Mouse (Mus musculus): Measurements from ENCODE around the gene Zfp704. TPM values are rescaled to one million over a fixed set of nuclear protein-coding genes. Genes with fewer than 3 reads are reported as not detected.
A peak's percentile ranks its signal among the peaks of the same experiment; 100 is the strongest.

Zfp704 gene
- polyA plus RNA-seq, 1 experiment from 2014 or later = 11.1 TPM

- H3K9ac ChIP-seq = no peak overlapping the region
- no peak overlapping the region for H3K4me3 ChIP-seq
- peaks cover 6% of the 10 kb centered on the region for H3K4me1 ChIP-seq
- WGBS = 54% methylated on average over 4 of the region's 4 CpGs
- H3K27ac ChIP-seq = no peak overlapping the region
- H3K4me2 ChIP-seq (replicated peaks) = no peak overlapping the region
- H3K36me3 ChIP-seq = peaks cover 30% of the 10 kb centered on the region
- H3K27me3 ChIP-seq = no peaks in the 10 kb centered on the region
- ATAC-seq (ENCODE audit: low FRiP score, low read depth) = no peak
- no peaks in the 10 kb centered on the region for H3K9me3 ChIP-seq
These were observed 144.2 kb downstream of the Zfp704 start for GRCm38 (mm10) chr3:9465731-9466130.

DNA sequence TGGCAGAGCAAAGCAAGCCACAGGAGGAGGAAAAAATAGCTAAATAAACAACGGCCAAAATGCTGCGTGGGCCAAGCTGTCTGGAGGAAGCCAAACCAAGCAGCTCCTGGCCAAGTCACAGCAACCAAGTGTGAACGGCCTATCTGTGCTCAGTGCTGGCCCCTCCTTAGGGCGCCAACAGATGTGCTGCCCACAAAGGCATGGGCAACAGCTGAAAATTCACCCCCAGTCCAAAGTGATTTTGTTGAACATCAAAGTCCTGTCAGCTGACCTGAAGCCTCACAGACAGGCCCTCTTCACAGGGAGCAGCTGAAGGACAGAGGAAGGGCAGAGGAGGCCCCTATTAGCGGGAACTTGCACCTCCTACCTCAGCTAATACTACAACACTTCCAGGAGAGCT is 148.2 kb downstream of the Zfp704 start:
- H3K9ac ChIP-seq = no peak overlapping the region
- H3K27me3 ChIP-seq = no peaks in the 10 kb centered on the region
- no peak overlapping the region for H3K4me3 ChIP-seq
- H3K36me3 ChIP-seq = peaks cover 19% of the 10 kb centered on the region
- no peak overlapping the region for H3K27ac ChIP-seq
- H3K4me2 ChIP-seq (replicated peaks) = no peak overlapping the region
- peak; percentile 57; the same call in 1 of the 2 replicates for ATAC-seq (ENCODE audit: low FRiP score, low read depth)
- no peaks in the 10 kb centered on the region for H3K9me3 ChIP-seq
- H3K4me1 ChIP-seq = peaks cover 6% of the 10 kb centered on the region
- 83% methylated on average over 5 of the region's 5 CpGs for WGBS

GRCm38 (mm10) chr3:9460284-9460683 is 149.6 kb downstream of the Zfp704 start:
- ATAC-seq (ENCODE audit: low FRiP score, low read depth) = no peak
- 80% methylated on average over 6 of the region's 6 CpGs for WGBS
- H3K9ac ChIP-seq = no peak overlapping the region

GRCm38 (mm10) chr3:9456380-9456890 is 153.4 kb downstream of the Zfp704 start:
- H3K4me3 ChIP-seq = no peak overlapping the region
- H3K4me1 ChIP-seq = no peaks in the 10 kb centered on the region
- peaks cover 14% of the 10 kb centered on the region; the same call in 1 of the 2 replicates for H3K36me3 ChIP-seq
- H3K4me2 ChIP-seq (replicated peaks) = no peak overlapping the region
- no peak overlapping the region for H3K9ac ChIP-seq
- 65% methylated on average over 10 of the region's 10 CpGs for WGBS
- H3K27me3 ChIP-seq = no peaks in the 10 kb centered on the region
- no peak for ATAC-seq (ENCODE audit: low FRiP score, low read depth)
- no peak overlapping the region for H3K27ac ChIP-seq
- no peaks in the 10 kb centered on the region for H3K9me3 ChIP-seq

More at GRCm38 (mm10) chr3:9460284-9460683, 149.6 kb downstream of the Zfp704 start:
- H3K36me3 ChIP-seq = peaks cover 20% of the 10 kb centered on the region
- H3K27me3 ChIP-seq = no peaks in the 10 kb centered on the region
- H3K9me3 ChIP-seq = no peaks in the 10 kb centered on the region
- no peak overlapping the region for H3K4me3 ChIP-seq
- H3K4me1 ChIP-seq = no peaks in the 10 kb centered on the region
- no peak overlapping the region for H3K4me2 ChIP-seq (replicated peaks)
- H3K27ac ChIP-seq = no peak overlapping the region

GRCm38 (mm10) chr3:9455351-9455750 is 154.5 kb downstream of the Zfp704 start:
- Histone ChIP-seq H3K4me2 (replicated peaks) (no peak overlapping the region), H3K9ac (no peak overlapping the region), H3K36me3 (peaks cover 13% of the 10 kb centered on the region; the same call in 1 of the 2 replicates), H3K27ac (no peak overlapping the region), H3K4me3 (no peak overlapping the region), H3K4me1 (no peaks in the 10 kb centered on the region), H3K27me3 (no peaks in the 10 kb centered on the region), H3K9me3 (no peaks in the 10 kb centered on the region)
- ATAC-seq (ENCODE audit: low FRiP score, low read depth) = no peak
- WGBS = 95% methylated on average over 5 of the region's 5 CpGs

GRCm38 (mm10) chr3:9454556-9455330 is 155.1 kb downstream of the Zfp704 start:
- Histone ChIP-seq H3K27ac (no peak overlapping the region), H3K4me2 (replicated peaks) (no peak overlapping the region), H3K27me3 (no peaks in the 10 kb centered on the region), H3K9ac (no peak overlapping the region), H3K4me3 (no peak overlapping the region), H3K9me3 (no peaks in the 10 kb centered on the region), H3K4me1 (no peaks in the 10 kb centered on the region), H3K36me3 (peaks cover 18% of the 10 kb centered on the region; the same call in 1 of the 2 replicates)
- ATAC-seq (ENCODE audit: low FRiP score, low read depth) = no peak
- 89% methylated on average over 8 of the region's 8 CpGs for WGBS

GRCm38 (mm10) chr3:9450521-9450920 is 159.4 kb downstream of the Zfp704 start:
- Histone ChIP-seq H3K27me3 (no peaks in the 10 kb centered on the region), H3K36me3 (peaks cover 54% of the 10 kb centered on the region), H3K9ac (no peak overlapping the region), H3K4me1 (no peaks in the 10 kb centered on the region), H3K27ac (no peak overlapping the region), H3K4me3 (no peak overlapping the region), H3K4me2 (replicated peaks) (no peak overlapping the region), H3K9me3 (peaks cover 10% of the 10 kb centered on the region; the same call in 1 of the 2 replicates)
- WGBS = 94% methylated on average over 12 of the region's 12 CpGs
- no peak for ATAC-seq (ENCODE audit: low FRiP score, low read depth)

DNA sequence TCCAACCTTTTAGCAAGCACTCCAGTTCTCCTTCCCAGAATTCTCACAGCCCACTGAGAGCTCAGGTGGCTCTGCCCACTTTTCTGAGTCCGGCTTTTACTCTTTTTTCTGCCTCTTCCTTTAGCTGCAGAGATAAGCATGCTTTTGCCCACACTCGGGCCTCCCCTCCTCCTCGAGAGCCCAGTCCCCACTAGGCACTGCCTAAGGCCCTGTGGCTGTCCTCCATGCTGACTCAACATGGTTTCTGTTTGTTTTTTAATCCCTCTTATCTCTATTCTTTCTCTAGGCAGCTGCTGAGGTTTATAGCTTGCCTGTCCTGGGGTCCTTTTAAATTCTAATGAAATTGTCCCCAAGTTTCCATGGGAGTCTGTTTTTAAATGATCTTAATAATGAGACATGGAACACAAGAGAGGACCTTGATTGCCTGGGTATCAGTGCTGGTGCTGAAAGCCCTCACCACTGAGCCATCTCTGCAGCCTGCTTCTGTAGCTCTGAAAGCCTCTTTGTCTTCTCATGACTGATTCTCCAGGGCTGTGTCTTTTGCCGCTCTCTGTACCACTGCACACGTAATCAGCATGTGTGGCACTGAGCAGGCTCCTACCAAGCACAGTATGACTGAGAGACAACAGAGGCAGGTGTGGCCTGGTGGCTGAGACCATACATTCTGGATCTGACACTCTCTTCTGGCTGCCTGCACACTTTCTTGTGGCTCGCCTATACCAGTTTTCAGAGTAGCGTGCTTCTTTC is 160.5 kb downstream of the Zfp704 start:
- no peak overlapping the region for H3K27ac ChIP-seq
- peaks cover 10% of the 10 kb centered on the region; the same call in 1 of the 2 replicates for H3K9me3 ChIP-seq
- no peak for ATAC-seq (ENCODE audit: low FRiP score, low read depth)
- WGBS = 81% methylated on average over 7 of the region's 7 CpGs
- H3K27me3 ChIP-seq = no peaks in the 10 kb centered on the region
- H3K4me2 ChIP-seq (replicated peaks) = no peak overlapping the region
- no peak overlapping the region for H3K9ac ChIP-seq
- peaks cover 54% of the 10 kb centered on the region for H3K36me3 ChIP-seq
- H3K4me3 ChIP-seq = no peak overlapping the region
- no peaks in the 10 kb centered on the region for H3K4me1 ChIP-seq

- Histone ChIP-seq H3K4me3 (no peak overlapping the region), H3K9ac (no peak overlapping the region), H3K27ac (no peak overlapping the region), H3K27me3 (no peaks in the 10 kb centered on the region), H3K4me2 (replicated peaks) (no peak overlapping the region), H3K9me3 (peaks cover 10% of the 10 kb centered on the region; the same call in 1 of the 2 replicates), H3K4me1 (no peaks in the 10 kb centered on the region), H3K36me3 (peaks cover 63% of the 10 kb centered on the region)
- 96% methylated on average over 5 of the region's 5 CpGs for WGBS
- no peak for ATAC-seq (ENCODE audit: low FRiP score, low read depth)
These were observed 161.3 kb downstream of the Zfp704 start for GRCm38 (mm10) chr3:9448541-9448940.

- ATAC-seq (ENCODE audit: low FRiP score, low read depth) = no peak
- peaks cover 61% of the 10 kb centered on the region for H3K36me3 ChIP-seq
- WGBS = 43% methylated on average over 5 of the region's 5 CpGs
These were observed 165.3 kb downstream of the Zfp704 start for GRCm38 (mm10) chr3:9444558-9444957.

DNA sequence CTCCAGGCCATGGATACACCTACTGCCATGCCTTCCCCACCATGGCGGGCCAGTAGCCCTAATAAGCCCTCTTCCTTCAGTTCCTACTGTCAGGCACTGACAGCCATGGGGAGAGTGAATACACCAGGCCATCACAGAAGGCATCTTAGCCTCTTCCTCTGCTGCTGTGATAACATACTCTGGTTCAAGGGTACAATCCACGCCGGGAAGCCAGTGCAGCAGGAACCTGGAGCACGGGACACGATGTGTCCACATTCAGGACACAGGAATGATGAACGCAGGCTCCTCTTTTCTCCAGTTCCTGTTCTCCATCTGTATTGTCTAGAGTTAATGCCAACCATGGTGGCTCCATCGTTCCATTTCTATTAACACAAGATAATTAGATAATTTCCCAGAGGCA is 165.9 kb downstream of the Zfp704 start:
- Histone ChIP-seq H3K36me3 (peaks cover 63% of the 10 kb centered on the region), H3K27ac (no peak overlapping the region), H3K27me3 (no peaks in the 10 kb centered on the region), H3K4me3 (no peak overlapping the region), H3K4me1 (no peaks in the 10 kb centered on the region), H3K4me2 (replicated peaks) (no peak overlapping the region), H3K9ac (no peak overlapping the region), H3K9me3 (peaks cover 7% of the 10 kb centered on the region; the same call in 1 of the 2 replicates)
- WGBS = 94% methylated on average over 7 of the region's 7 CpGs
- no peak for ATAC-seq (ENCODE audit: low FRiP score, low read depth)

More at GRCm38 (mm10) chr3:9444558-9444957, 165.3 kb downstream of the Zfp704 start:
- Histone ChIP-seq H3K4me2 (replicated peaks) (no peak overlapping the region), H3K27ac (no peak overlapping the region), H3K9ac (no peak overlapping the region), H3K4me3 (no peak overlapping the region), H3K9me3 (peaks cover 10% of the 10 kb centered on the region; the same call in 1 of the 2 replicates), H3K4me1 (no peaks in the 10 kb centered on the region), H3K27me3 (no peaks in the 10 kb centered on the region)

DNA sequence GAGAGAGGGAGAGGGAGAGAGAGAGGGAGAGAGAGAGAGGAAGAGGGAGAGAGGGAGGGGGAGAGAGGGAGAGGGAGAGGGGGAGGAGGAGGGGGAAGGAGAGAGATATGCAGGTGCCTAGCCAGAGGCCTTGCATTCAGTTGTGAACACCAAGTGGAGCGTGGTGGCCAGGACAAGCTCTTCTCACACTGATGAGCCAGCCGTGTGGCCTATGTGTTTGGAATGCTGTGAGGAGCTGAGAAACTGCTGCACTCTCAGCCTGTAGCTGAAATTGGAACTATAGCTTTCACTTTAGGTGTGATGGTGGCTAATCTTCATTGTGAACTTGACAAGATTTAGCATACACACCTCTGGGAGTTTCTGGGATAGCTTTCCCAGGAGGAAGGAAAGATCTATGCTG is 166.4 kb downstream of the Zfp704 start:
- Histone ChIP-seq H3K27ac (no peak overlapping the region), H3K9ac (no peak overlapping the region), H3K4me3 (no peak overlapping the region), H3K4me1 (no peaks in the 10 kb centered on the region), H3K27me3 (no peaks in the 10 kb centered on the region), H3K36me3 (peaks cover 63% of the 10 kb centered on the region), H3K9me3 (peaks cover 2% of the 10 kb centered on the region; the same call in 1 of the 2 replicates), H3K4me2 (replicated peaks) (no peak overlapping the region)
- ATAC-seq (ENCODE audit: low FRiP score, low read depth) = no peak
- 85% methylated on average over 2 of the region's 2 CpGs for WGBS
